Mouse (Mus musculus) hindbrain, embryonic 16.5 days (tissue): ENCODE measurements around the gene Cabp1. TPM values are rescaled to one million over a fixed set of nuclear protein-coding genes. Genes with fewer than 3 reads are reported as not detected.
"Not testable (repeated sequence)": the region's sequence is repeated elsewhere in the genome, so short reads cannot be mapped to it uniquely, and the experiment has no call there.

ENCODE experiments used
- ATAC-seq: fragments of 200-750 bp; cut with Nextera tagmentation; 2 replicates; pipeline ENCODE4 v1.8.0; 2017; ENCODE audit warnings: moderate TSS enrichment, moderate library complexity
- H3K27ac ChIP-seq: fragments of 300-500 bp; sonication (generic); 2 replicates; pipeline ENCODE4 v1.5.1; 2014; ENCODE audit warnings: low read depth, mild to moderate bottlenecking, control low read depth, low read length, moderate library complexity
- H3K27me3 ChIP-seq: fragments of 300-500 bp; sonication (generic); replicated peaks from 2 replicates; pipeline ENCODE4 v1.6.1; 2014; ENCODE audit warnings: low read length; ENCODE audit not compliant: control insufficient read depth, insufficient read depth
- H3K36me3 ChIP-seq: fragments of 300-500 bp; sonication (generic); 2 replicates; pipeline ENCODE4 v1.6.1; 2014; ENCODE audit warnings: mild to moderate bottlenecking, low read length, moderate library complexity, mixed read lengths; ENCODE audit not compliant: control insufficient read depth, insufficient read depth
- H3K4me1 ChIP-seq: fragments of 300-500 bp; sonication (generic); 2 replicates; pipeline ENCODE4 v1.6.1; 2014; ENCODE audit warnings: low read depth, low read length; ENCODE audit not compliant: control insufficient read depth, insufficient read depth
- H3K4me2 ChIP-seq: fragments of 300-500 bp; sonication (generic); 2 replicates; pipeline ENCODE4 v1.6.1; 2014; ENCODE audit warnings: mild to moderate bottlenecking, low read length, control low read depth, moderate library complexity
- H3K4me3 ChIP-seq: fragments of 300-500 bp; sonication (generic); 2 replicates; pipeline ENCODE4 v1.5.1; 2014; ENCODE audit warnings: mild to moderate bottlenecking, low read length, control low read depth, moderate library complexity
- H3K9ac ChIP-seq: fragments of 300-500 bp; sonication (generic); 2 replicates; pipeline ENCODE4 v1.6.1; 2014; ENCODE audit warnings: low read depth, mild to moderate bottlenecking, control low read depth, low read length, moderate library complexity
- H3K9me3 ChIP-seq: fragments of 300-500 bp; sonication (generic); 2 replicates; pipeline ENCODE4 v1.6.1; 2014; ENCODE audit warnings: mild to moderate bottlenecking, low read length, moderate library complexity; ENCODE audit not compliant: control insufficient read depth
- WGBS: fragments of 180-500 bp; shearing (Covaris S2); extraction: QIAGEN DNeasy Blood & Tissue Kit; methylation state at CpG from one replicate; pipeline ENCODE4 v1.1.7; 2014; 5-methylcytosine and 5-hydroxymethylcytosine counted together
- polyA plus RNA-seq: library from polyadenylated mRNA; unstranded; fragments of >200 nt; fragmentation: Nextera tagmentation; extraction: Ambion mirVana; gene quantifications from 2 replicates; pipeline ENCODE4 v1.2.1, GENCODE M21; 2015

Gene Cabp1
- polyA plus RNA-seq, 1 experiment from 2014 or later = 6.5 TPM

- Histone ChIP-seq H3K27ac (no peak overlapping the region), H3K9me3 (no peaks in the 10 kb centered on the region), H3K9ac (no peak overlapping the region), H3K27me3 (no peaks in the 10 kb centered on the region), H3K4me2 (no peak overlapping the region), H3K4me3 (no peak overlapping the region), H3K4me1 (peaks cover 6% of the 10 kb centered on the region), H3K36me3 (peaks cover 43% of the 10 kb centered on the region)
- no peak for ATAC-seq
- WGBS = 96% methylated on average over 14 of the region's 14 CpGs
Measured at GRCm38 (mm10) chr5:115149675-115150459, 44.3 kb downstream of the Cabp1 start.

DNA sequence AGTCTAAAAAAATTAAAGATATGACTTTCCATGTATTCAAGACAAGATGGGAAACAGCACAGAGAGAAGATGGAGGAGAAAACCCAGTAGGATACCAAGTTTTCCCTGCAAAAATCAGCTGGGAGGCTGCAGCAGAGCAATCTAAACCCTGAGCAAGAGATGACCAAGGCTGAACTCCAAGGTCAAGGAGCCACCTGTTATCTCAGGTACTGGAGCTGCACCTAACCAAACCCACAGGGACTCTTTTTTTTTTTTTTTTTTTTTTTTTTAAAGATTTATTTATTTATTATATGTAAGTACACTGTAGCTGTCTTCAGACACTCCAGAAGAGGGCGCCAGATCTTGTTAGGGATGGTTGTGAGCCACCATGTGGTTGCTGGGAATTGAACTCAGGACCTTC is 45.3 kb downstream of the Cabp1 start:
- not testable (repeated sequence) for H3K27ac ChIP-seq, H3K4me2 ChIP-seq, ATAC-seq, H3K27me3 ChIP-seq, H3K4me1 ChIP-seq, H3K4me3 ChIP-seq, H3K9me3 ChIP-seq, H3K9ac ChIP-seq
- peaks cover 43% of the 10 kb centered on the region for H3K36me3 ChIP-seq
- no CpG with 5 or more reads among the region's 1 CpGs for WGBS

DNA sequence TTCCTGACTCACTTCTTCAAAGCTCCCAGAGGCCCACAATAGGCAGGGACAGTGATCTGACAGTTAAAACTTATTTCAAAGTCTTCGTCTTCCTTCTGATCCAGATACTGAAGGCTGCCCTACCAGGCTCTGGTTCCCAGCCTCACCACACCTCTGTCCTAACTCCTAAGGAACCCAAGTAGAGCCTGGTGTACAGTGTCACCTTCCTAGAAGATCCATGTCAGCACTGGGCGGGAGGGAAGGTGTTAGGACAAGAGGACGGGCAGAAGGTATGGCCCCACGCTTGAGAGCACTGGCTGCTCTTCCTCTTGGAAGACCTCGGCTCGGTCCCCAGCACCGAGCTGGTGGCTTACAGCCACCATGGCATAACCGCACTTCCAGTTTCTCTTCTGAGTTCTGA is 45.8 kb downstream of the Cabp1 start:
- Histone ChIP-seq H3K27ac (no peak overlapping the region), H3K9ac (no peak overlapping the region), H3K4me1 (no peaks in the 10 kb centered on the region; the same call in none of the 2 replicates), H3K4me2 (no peak overlapping the region), H3K4me3 (no peak overlapping the region), H3K27me3 (no peaks in the 10 kb centered on the region), H3K9me3 (no peaks in the 10 kb centered on the region), H3K36me3 (peaks cover 43% of the 10 kb centered on the region)
- ATAC-seq = no peak
- 95% methylated on average over 8 of the region's 8 CpGs for WGBS

GRCm38 (mm10) chr5:115147388-115147787 is 46.8 kb downstream of the Cabp1 start:
- ATAC-seq = no peak
- Histone ChIP-seq H3K4me1 (peaks cover 4% of the 10 kb centered on the region), H3K27ac (no peak overlapping the region), H3K36me3 (peaks cover 43% of the 10 kb centered on the region), H3K4me2 (no peak overlapping the region), H3K9me3 (no peaks in the 10 kb centered on the region), H3K4me3 (no peak overlapping the region), H3K27me3 (no peaks in the 10 kb centered on the region), H3K9ac (no peak overlapping the region)
- 92% methylated on average over 3 of the region's 3 CpGs for WGBS

GRCm38 (mm10) chr5:115146747-115147130 is 47.4 kb downstream of the Cabp1 start:
- Histone ChIP-seq H3K36me3 (peaks cover 43% of the 10 kb centered on the region), H3K9ac (no peak overlapping the region), H3K4me1 (peaks cover 4% of the 10 kb centered on the region), H3K4me2 (no peak overlapping the region), H3K9me3 (no peaks in the 10 kb centered on the region), H3K4me3 (no peak overlapping the region), H3K27me3 (no peaks in the 10 kb centered on the region), H3K27ac (no peak overlapping the region)
- no peak for ATAC-seq

DNA sequence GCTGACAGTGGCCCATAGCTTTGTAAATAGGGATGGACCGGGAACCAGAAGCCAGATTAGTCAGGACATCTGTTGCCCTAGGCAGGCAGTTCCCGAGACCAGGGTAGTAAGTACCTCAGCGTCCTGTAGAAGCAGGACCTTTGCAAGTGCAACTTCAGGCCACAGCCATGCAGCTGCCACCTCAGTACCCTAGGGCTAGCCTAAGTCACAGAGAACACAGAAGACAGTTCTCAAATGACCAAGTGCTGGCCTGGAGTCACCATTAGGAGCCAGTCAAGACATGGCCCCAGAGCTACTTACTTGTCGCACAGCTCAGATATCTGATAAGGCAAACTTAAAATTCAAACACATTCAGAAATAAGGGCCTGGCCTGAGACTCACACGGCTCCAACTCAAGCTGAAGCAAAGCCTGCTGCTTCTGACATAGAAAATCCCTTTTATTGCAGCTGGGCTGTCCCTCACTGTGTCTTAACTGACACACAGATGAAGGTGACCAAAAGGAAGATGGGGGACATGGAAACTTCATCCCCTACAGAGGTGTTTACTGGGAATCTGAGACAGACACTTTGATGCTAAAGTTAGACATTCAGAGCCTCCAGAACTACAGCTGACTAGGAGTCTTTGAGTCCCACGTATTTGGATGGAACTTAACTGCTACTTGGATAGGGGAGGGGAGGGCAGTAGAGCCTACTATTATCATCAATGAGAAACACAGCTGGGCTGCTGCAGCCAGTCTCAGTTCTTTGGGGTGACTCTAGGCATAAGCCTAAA is 48.0 kb downstream of the Cabp1 start:
- Histone ChIP-seq H3K27me3 (no peaks in the 10 kb centered on the region), H3K9ac (no peak overlapping the region), H3K27ac (no peak overlapping the region), H3K4me2 (no peak overlapping the region), H3K9me3 (no peaks in the 10 kb centered on the region), H3K4me3 (no peak overlapping the region), H3K4me1 (peaks cover 4% of the 10 kb centered on the region), H3K36me3 (peaks cover 43% of the 10 kb centered on the region)
- WGBS = 88% methylated on average over 6 of the region's 6 CpGs
- no peak for ATAC-seq

DNA sequence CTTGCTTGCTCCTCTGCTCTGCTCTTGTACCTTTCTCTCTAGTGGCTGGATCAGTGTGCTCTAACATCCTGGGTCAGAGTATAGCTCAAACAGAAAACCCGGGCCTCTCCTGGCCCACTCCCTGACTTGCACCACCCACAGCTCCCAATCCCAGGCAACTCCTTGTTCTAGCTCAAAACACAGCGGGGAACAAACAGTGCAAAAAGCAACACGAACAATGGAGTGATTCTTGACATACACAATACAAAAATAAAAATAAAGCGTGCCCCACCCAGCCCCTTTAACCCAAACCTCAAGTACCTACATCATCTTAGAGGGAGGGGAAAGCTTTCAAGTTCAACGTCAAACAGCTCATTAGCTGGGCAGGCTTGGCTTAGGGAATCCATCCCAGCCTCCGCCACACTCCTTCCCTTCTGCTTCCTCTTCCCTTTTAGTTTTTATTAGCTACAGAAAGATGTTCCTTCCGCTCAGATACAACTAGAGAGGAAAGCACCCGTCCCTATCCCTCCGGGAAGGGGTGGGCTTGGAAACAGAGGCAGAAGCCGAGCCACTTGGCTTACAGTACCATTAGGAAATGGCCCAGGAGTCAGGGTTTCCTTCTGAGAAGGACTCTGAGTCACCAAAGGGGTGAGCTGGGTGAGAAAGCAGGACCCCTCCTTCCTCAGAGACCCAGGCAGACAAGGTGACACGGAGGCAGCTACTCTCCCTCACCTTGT is 48.8 kb downstream of the Cabp1 start:
- no peak for ATAC-seq
- H3K9me3 ChIP-seq = no peaks in the 10 kb centered on the region
- no peak overlapping the region for H3K4me2 ChIP-seq
- peaks cover 4% of the 10 kb centered on the region for H3K4me1 ChIP-seq
- no peak overlapping the region for H3K4me3 ChIP-seq
- peaks cover 38% of the 10 kb centered on the region for H3K36me3 ChIP-seq
- no peaks in the 10 kb centered on the region for H3K27me3 ChIP-seq
- 71% methylated on average over 11 of the region's 11 CpGs for WGBS
- no peak overlapping the region for H3K9ac ChIP-seq
- H3K27ac ChIP-seq = no peak overlapping the region

GRCm38 (mm10) chr5:115144471-115144870 is 49.7 kb downstream of the Cabp1 start:
- H3K27ac ChIP-seq = no peak overlapping the region
- H3K36me3 ChIP-seq = peaks cover 29% of the 10 kb centered on the region
- H3K9ac ChIP-seq = no peak overlapping the region
- no peak overlapping the region for H3K4me3 ChIP-seq
- WGBS = 68% methylated on average over 6 of the region's 6 CpGs
- no peak overlapping the region for H3K4me2 ChIP-seq
- ATAC-seq = no peak
- no peaks in the 10 kb centered on the region for H3K9me3 ChIP-seq
- H3K4me1 ChIP-seq = peaks cover 4% of the 10 kb centered on the region
- H3K27me3 ChIP-seq = no peaks in the 10 kb centered on the region

DNA sequence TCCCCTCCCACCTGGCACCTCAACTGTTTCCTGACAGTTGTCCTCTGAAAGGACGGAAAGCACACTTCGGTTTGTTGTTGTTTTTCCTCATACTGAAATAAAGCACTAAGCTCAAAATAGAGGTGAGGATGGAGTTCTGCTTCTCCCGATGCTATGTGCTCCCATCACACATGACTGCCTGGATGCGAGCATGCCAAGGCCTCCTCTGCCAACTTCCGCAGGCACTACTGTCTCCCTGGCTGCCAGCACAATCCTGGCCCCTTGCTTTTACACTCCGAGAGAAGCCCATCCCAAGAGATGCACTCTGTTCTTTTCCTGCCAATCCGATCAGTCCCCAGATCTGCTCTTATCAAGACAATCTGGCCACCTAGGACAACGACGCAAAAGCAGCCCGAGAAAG is 50.6 kb downstream of the Cabp1 start:
- 0 out of 2 replicates have a peak, but pooled peaks have one; percentile 52 for ATAC-seq
- Histone ChIP-seq H3K36me3 (peaks cover 24% of the 10 kb centered on the region), H3K9ac (0 out of 2 replicates have a peak overlapping the region, but pooled peaks have one; percentile 5), H3K9me3 (no peaks in the 10 kb centered on the region), H3K4me3 (no peak overlapping the region), H3K27ac (0 out of 2 replicates have a peak overlapping the region, but pooled peaks have one; percentile 23), H3K4me1 (peaks cover 4% of the 10 kb centered on the region), H3K4me2 (no peak overlapping the region), H3K27me3 (no peaks in the 10 kb centered on the region)
- 65% methylated on average over 10 of the region's 10 CpGs for WGBS
